Mouse (Mus musculus): ENCODE measurements around the gene 1190005I06Rik. TPM values are rescaled to one million over a fixed set of nuclear protein-coding genes. Genes with fewer than 3 reads are reported as not detected.

The 1190005I06Rik gene
- polyA plus RNA-seq, 2 experiments: 6.4 to 8.7 TPM

DNA sequence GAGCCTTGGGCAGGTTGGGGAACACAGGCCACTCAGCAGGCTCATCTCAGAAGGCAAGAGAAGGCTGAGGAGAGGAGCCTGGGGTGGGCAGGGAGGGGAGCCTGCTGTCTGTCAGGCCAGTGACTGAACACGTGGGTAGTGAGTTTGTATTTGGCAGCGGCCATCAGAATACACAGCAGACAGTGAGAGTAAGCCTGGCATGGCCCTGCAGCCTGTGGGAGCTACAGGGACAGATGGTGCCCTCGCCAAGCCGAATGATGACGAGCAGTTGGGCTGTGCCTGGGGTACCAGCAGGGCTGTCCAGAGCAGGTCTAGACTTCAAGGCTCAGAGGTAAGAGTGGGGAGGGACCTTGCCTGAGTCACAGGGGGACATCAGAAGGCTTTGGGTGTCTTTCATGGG lies 20.1 kb downstream of the 1190005I06Rik start:
- no peak overlapping the region for H3K4me3 ChIP-seq (replicated peaks; ENCODE audit: low read length)
- H3K27me3 ChIP-seq (ENCODE audit: control insufficient read depth, insufficient read depth, low read length): no peaks in the 10 kb centered on the region
- H3K36me3 ChIP-seq (ENCODE audit: control insufficient read depth, insufficient read depth, low read length): no peaks in the 10 kb centered on the region
- no peak overlapping the region for H3K4me2 ChIP-seq (replicated peaks; ENCODE audit: low read depth, low read length, severe bottlenecking)
- TF ChIP-seq POLR2A (IDR thresholded peaks at IDR 0.05; ENCODE audit: borderline replicate concordance, extremely low read depth, insufficient read depth, insufficient read length): no peak
- ATAC-seq (ENCODE audit: low FRiP score, low read depth) (no peak), DNase-seq (ENCODE audit: low spot score) (no peak)
- H3K9me3 ChIP-seq (ENCODE audit: control insufficient read depth, low read length): no peaks in the 10 kb centered on the region
- H3K27ac ChIP-seq (replicated peaks; ENCODE audit: low read depth, low read length): no peak overlapping the region
- no peaks in the 10 kb centered on the region; the same call in 1 of the 2 replicates for H3K4me1 ChIP-seq (ENCODE audit: control insufficient read depth, insufficient read depth, low read length)
- H3K9ac ChIP-seq (ENCODE audit: low read depth, low read length, severe bottlenecking): no peak overlapping the region
- WGBS: 84% methylated on average over 5 of the region's 5 CpGs

DNA sequence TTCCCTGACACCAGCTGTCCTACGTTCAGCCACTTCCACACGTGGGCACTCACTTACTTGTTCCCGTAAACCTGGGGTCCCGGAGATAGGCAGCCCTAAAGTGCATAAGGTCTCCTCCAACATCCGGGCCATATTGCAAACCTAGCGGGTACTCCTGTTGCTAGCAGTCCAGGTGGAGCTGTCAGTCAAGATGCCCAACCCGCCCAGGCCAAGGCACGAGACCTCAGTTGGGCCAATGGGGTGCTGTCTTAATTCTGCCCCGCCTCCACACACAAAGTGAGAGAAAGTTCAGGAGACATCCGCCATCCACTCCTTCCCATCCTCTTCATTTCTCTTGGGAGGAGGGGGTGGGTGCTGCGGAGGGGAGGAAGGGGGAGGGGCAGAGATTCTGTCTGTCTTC lies 21.0 kb downstream of the 1190005I06Rik start:
- DNase-seq (ENCODE audit: low spot score) (no peak), ATAC-seq (ENCODE audit: low FRiP score, low read depth) (no peak)
- Histone ChIP-seq H3K36me3 (ENCODE audit: control insufficient read depth, insufficient read depth, low read length) (no peaks in the 10 kb centered on the region), H3K27ac (replicated peaks; ENCODE audit: low read depth, low read length) (no peak overlapping the region), H3K4me2 (replicated peaks; ENCODE audit: low read depth, low read length, severe bottlenecking) (no peak overlapping the region), H3K27me3 (ENCODE audit: control insufficient read depth, insufficient read depth, low read length) (no peaks in the 10 kb centered on the region), H3K9ac (ENCODE audit: low read depth, low read length, severe bottlenecking) (no peak overlapping the region), H3K4me1 (ENCODE audit: control insufficient read depth, insufficient read depth, low read length) (no peaks in the 10 kb centered on the region; the same call in 1 of the 2 replicates), H3K4me3 (replicated peaks; ENCODE audit: low read length) (no peak overlapping the region), H3K9me3 (ENCODE audit: control insufficient read depth, low read length) (no peaks in the 10 kb centered on the region)
- 57% methylated on average over 11 of the region's 11 CpGs for whole genome bisulfite sequencing
- no peak for TF ChIP-seq POLR2A (IDR thresholded peaks at IDR 0.05; ENCODE audit: borderline replicate concordance, extremely low read depth, insufficient read depth, insufficient read length)

DNA sequence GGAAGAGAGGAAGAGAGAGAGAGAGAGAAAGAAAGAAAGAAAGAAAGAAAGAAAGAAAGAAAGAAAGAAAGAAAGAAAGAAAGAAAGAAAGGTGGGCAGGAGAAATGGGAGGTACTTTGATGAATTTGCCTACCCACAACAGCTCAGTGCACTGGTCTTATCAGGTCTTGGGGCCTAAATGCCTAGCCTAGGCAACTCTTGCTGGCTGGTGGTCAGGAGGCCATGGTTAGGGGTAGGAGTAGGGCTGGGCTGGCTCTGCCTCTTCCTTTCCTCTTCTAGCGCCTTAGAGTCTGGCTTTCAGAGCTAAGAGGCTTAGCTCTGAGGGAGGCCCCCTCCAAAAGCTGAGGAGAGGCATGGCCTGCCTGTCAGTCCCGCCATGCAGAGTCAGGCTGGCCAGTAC lies 23.8 kb downstream of the 1190005I06Rik start:
- ATAC-seq (ENCODE audit: low FRiP score, low read depth) (no peak), DNase-seq (ENCODE audit: low spot score) (no peak)
- no peak for TF ChIP-seq POLR2A (IDR thresholded peaks at IDR 0.05; ENCODE audit: borderline replicate concordance, extremely low read depth, insufficient read depth, insufficient read length)
- H3K27me3 ChIP-seq (ENCODE audit: control insufficient read depth, insufficient read depth, low read length): no peaks in the 10 kb centered on the region
- no peaks in the 10 kb centered on the region for H3K4me1 ChIP-seq (ENCODE audit: control insufficient read depth, insufficient read depth, low read length)
- H3K36me3 ChIP-seq (ENCODE audit: control insufficient read depth, insufficient read depth, low read length): no peaks in the 10 kb centered on the region
- no peak overlapping the region for H3K9ac ChIP-seq (ENCODE audit: low read depth, low read length, severe bottlenecking)
- no peak overlapping the region for H3K27ac ChIP-seq (replicated peaks; ENCODE audit: low read depth, low read length)
- no peak overlapping the region for H3K4me3 ChIP-seq (replicated peaks; ENCODE audit: low read length)
- no peak overlapping the region for H3K4me2 ChIP-seq (replicated peaks; ENCODE audit: low read depth, low read length, severe bottlenecking)
- 48% methylated on average over 2 of the region's 2 CpGs for WGBS
- H3K9me3 ChIP-seq (ENCODE audit: control insufficient read depth, low read length): no peaks in the 10 kb centered on the region

DNA sequence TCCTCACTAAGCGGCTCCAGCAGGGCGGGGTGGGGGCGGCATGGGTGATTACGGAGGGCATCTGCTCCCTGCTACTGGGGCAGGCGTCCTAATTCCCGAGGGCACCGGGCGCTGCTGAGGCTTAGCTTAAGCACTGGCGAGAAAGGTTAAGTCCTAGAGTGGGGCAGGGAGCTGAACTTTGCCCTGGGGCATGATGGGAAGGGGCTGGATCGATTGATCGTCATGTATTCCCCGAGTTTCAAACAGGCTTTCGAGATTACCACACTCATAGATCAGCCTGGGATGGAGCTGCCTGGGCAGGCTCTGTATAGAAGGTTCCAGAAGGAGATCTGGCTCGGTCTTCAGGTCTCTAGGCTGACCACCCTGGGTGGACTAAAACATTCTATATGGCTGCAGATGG lies 25.3 kb downstream of the 1190005I06Rik start:
- Histone ChIP-seq H3K9ac (ENCODE audit: low read depth, low read length, severe bottlenecking) (no peak overlapping the region), H3K4me3 (replicated peaks; ENCODE audit: low read length) (no peak overlapping the region), H3K27ac (replicated peaks; ENCODE audit: low read depth, low read length) (no peak overlapping the region), H3K27me3 (ENCODE audit: control insufficient read depth, insufficient read depth, low read length) (no peaks in the 10 kb centered on the region), H3K4me1 (ENCODE audit: control insufficient read depth, insufficient read depth, low read length) (no peaks in the 10 kb centered on the region), H3K4me2 (replicated peaks; ENCODE audit: low read depth, low read length, severe bottlenecking) (no peak overlapping the region), H3K36me3 (ENCODE audit: control insufficient read depth, insufficient read depth, low read length) (no peaks in the 10 kb centered on the region), H3K9me3 (ENCODE audit: control insufficient read depth, low read length) (no peaks in the 10 kb centered on the region)
- TF ChIP-seq POLR2A (IDR thresholded peaks at IDR 0.05; ENCODE audit: borderline replicate concordance, extremely low read depth, insufficient read depth, insufficient read length): no peak
- WGBS: 70% methylated on average over 14 of the region's 14 CpGs
- ATAC-seq (ENCODE audit: low FRiP score, low read depth) (no peak), DNase-seq (ENCODE audit: low spot score) (no peak)

DNA sequence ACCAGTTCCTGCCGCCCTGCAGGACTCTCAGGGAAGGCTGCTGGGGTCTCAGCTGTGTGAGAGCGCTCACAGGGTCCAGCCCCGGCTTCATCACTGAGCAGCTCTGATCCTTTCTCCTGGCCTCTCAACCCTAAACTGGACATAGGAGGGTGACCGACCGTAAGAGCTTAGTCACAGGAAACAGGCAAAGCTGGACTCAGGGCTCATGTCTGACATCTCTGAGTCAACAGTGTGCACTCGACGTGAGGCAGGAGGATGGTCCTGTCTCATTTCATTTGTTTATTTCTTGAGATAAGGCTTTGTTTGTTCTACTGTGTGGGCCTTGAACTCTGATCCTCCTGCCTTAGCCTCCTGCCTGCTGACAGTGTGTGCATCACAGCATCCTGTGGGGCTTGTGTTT lies 27.0 kb downstream of the 1190005I06Rik start:
- Histone ChIP-seq H3K9me3 (ENCODE audit: control insufficient read depth, low read length) (no peaks in the 10 kb centered on the region), H3K4me2 (replicated peaks; ENCODE audit: low read depth, low read length, severe bottlenecking) (no peak overlapping the region), H3K4me3 (replicated peaks; ENCODE audit: low read length) (no peak overlapping the region), H3K27me3 (ENCODE audit: control insufficient read depth, insufficient read depth, low read length) (no peaks in the 10 kb centered on the region), H3K4me1 (ENCODE audit: control insufficient read depth, insufficient read depth, low read length) (no peaks in the 10 kb centered on the region), H3K27ac (replicated peaks; ENCODE audit: low read depth, low read length) (no peak overlapping the region), H3K9ac (ENCODE audit: low read depth, low read length, severe bottlenecking) (no peak overlapping the region), H3K36me3 (ENCODE audit: control insufficient read depth, insufficient read depth, low read length) (no peaks in the 10 kb centered on the region)
- ATAC-seq (ENCODE audit: low FRiP score, low read depth): no peak
- TF ChIP-seq POLR2A (IDR thresholded peaks at IDR 0.05; ENCODE audit: borderline replicate concordance, extremely low read depth, insufficient read depth, insufficient read length): no peak
- 53% methylated on average over 7 of the region's 7 CpGs for WGBS
- DNase-seq (ENCODE audit: low spot score): no peak

All from limb, embryonic 14.5 days (tissue).